Comparison of ENCODE assay signal across 1 mouse cellular context in genomic region chr7:79659578-79660290, GRCm38 (mm10).
TF ChIP-seq lines count a peak whose summit lies in the region.

Gene Ticrr (plus strand): TSS chr7:79660196.

TF ChIP-seq in CH12.LX, 34 proteins besides CTCF, POLR2A, EP300 and RAD21 (continued from another document):
- TF ChIP-seq MXI1 (IDR thresholded peaks at IDR 0.05; ENCODE audit: low read depth, low read length) (peak; percentile 92), ZNF384 (IDR thresholded peaks at IDR 0.05; ENCODE audit: low read depth, low read length) (0 out of 2 replicates have a peak, but pooled peaks have one; percentile 18), TBP (conservative IDR thresholded peaks at IDR 0.05; ENCODE audit: low read depth, low read length) (peak; percentile 86), JUN (IDR thresholded peaks at IDR 0.05; ENCODE audit: insufficient read depth, low read depth, low read length) (no peak), JUND (conservative IDR thresholded peaks at IDR 0.05; ENCODE audit: low read depth, low read length) (no peak), MAX (IDR thresholded peaks at IDR 0.05; ENCODE audit: low read length) (peak; percentile 78), ETS1 (conservative IDR thresholded peaks at IDR 0.05; ENCODE audit: low read depth, low read length) (0 out of 2 replicates have a peak, but pooled peaks have one; percentile 13), MAFK (IDR thresholded peaks at IDR 0.05; ENCODE audit: insufficient replicate concordance, low read length) (no peak), CHD2 (IDR thresholded peaks at IDR 0.05; ENCODE audit: low read length) (peak; percentile 95), TCF12 (IDR thresholded peaks at IDR 0.05; ENCODE audit: low read depth, low read length) (peak; percentile 85), MEF2A (IDR thresholded peaks at IDR 0.05; ENCODE audit: borderline replicate concordance, low read depth, low read length) (peak; percentile 27; the same call in 1 of the 2 replicates), E2F4 (IDR thresholded peaks at IDR 0.05; ENCODE audit: insufficient replicate concordance, low read depth, low read length) (peak; percentile 97)
TF ChIP-seq in CH12.LX: peak in this region for 19.
